Mouse (Mus musculus) mouse embryonic stem cell (cell line): ENCODE measurements around the gene Efhc1.

Source experiments
- in situ Hi-C, 2 experiments: fragments of 300-500 bp; cut with MboI; formaldehyde crosslinking; loops; 1 replicate in 1 of 2; 3 replicates in 1 of 2; pipeline ENCODE4 v1.14.3; 2019 to 2020; ENCODE audit warnings: low sequenced_read_pairs in 2 of 2, low pct_unique_long_range_greater_than_20kb in 1 of 2, mixed read lengths in 1 of 2; ENCODE audit not compliant: unreplicated experiment in 1 of 2

The Efhc1 gene

DNA sequence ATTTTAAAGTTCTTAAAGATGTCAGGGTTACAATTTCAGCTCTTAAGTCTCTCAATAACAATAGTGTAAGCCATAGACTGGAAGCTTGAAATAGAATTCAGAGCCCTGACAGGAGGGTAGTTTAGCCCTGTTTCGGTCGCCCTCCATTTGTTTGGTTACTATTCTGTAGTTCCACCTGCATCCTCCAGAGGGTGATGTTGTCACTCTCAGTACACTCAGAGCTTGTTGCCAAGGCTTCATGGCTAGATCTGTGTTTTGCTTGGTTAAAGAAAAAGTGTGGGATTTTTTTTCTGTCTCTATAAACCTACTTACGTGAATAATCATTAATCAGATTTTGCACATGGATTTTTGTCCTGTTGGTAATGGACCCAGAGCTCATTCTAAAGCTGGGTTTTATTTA, 12.4 kb upstream of the Efhc1 start:
- in situ Hi-C loops, result loop anchor here (5.0 to 25.0 kb wide), 2 partner anchors 218 to 223 kb away; no protein-coding TSS in a partner anchor

DNA sequence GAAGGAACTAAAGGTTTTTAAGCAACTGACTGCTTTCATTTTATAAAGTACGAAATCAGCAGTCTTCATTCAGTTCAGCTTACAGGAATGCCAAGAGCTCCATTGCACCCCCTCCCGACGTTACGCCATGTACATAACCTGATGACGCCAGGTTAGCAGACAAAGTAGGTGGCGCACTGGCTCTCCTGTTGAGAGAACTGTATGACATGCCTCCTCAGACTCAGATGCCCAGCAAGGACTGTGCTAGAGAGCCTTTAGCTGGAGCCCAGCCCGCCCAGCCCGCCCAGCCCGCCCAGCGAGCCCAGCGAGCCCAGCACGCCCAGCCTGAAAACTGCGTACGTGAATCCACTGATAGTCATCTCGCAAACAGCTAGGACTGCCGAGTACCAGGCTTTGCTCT, 11.3 kb upstream of the Efhc1 start:
- in situ Hi-C loops, result loop anchor here in 1 of 2 experiments (25.0 kb wide), 1 partner anchor 222 kb away; no protein-coding TSS in a partner anchor

DNA sequence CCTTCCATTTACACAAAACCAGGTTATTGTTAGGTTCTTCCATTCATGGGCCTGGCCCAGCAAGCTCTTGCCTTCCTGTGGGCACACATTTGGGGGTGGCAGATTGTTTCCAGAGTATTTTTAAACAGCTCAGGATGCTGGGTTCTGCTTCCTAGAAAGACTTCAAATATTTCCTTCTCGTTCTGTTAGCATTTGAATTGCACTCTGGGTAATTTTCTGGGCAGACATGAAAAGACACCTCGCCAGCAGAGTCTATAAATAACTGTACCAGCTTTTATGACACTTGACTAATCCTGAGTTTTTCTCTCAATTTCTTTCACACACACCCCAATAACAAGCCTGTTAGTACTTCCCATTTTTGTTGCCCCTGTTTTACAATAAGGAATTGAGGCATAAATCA, 10.1 kb upstream of the Efhc1 start:
- in situ Hi-C loops, result loop anchor here in 1 of 2 experiments (25.0 kb wide), 1 partner anchor 221 kb away; no protein-coding TSS in a partner anchor

DNA sequence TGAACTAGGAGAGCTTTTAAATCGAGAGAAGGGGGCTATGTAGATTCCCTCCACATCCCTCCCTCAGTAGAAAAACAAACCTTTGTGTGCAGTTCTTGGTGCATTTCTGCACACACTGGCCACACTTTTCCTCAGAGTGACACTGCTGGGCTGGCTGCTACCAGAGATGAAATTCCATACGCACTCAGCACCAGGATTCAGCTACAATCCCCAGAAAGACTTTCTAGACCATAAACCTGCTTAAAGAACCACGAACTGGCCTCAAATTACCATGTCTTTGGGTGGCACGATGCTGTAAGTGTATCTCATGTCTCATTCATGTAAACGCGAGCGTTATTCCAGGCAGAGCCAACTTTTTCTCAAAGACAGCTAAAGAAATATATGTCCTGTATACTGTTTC, 9.6 kb upstream of the Efhc1 start:
- in situ Hi-C loops, result loop anchor here in 1 of 2 experiments (25.0 kb wide), 1 partner anchor 220 kb away; no protein-coding TSS in a partner anchor

DNA sequence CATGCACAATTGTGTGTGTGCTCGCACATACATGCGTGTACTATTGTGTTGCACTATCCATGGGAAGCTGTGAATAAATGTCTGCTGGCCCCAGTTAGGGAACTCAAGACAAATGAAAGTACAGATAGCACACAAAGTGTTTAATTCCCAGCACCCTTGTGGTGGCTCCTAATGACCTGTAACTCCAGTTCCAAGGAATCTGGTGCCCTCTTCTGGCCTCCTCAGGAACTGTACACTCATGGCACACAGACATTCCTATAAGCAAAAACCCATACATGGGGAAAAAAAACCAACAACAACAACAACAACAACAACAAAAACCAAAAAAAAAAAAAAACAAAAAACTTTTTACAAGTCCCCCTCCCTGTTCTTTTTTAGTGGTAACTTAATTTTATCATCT, 8.4 kb upstream of the Efhc1 start:
- in situ Hi-C loops, result loop anchor here in 1 of 2 experiments (25.0 kb wide), 1 partner anchor 219 kb away; no protein-coding TSS in a partner anchor

DNA sequence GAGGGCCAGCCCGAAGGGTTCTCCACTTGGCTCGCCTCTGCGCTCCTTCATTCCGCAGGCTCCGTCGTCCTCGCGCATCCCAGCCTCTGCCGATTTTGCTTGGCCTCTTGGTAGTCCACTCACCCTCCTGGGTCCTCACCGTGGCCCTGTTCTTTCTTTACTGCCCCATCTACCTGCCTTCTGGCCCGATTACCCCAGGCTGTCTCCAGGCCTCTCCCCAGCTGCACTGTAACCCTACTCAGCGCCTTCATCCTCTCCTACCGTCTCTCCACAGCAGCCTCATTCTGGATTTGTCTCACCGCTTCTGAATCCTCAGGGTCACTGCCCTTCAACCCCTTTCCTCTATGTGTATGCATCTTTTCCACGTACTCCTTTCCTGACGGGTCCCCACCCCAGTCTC, 373 bp downstream of the Efhc1 start:
- in situ Hi-C loops, result no loop called here

DNA sequence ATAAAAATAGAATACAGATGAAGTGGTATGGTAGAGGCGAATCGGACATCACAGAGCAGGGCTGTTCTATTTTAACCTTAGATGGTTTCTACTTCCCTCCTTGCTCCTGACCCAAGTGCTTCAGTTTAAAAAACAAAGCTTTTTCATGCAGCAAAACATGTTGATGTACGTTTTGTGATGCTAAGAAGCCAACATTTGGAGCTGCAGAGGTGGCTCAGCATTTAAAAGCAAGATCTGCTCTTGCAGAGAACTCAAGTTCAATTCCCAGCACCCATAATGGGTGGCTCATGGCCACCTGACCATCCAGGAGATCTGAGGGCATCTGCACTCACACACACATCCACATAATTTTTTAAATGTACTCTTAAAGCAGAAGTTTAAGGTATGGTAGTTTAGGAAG, 3.5 kb downstream of the Efhc1 start:
- in situ Hi-C loops, result no loop called here

DNA sequence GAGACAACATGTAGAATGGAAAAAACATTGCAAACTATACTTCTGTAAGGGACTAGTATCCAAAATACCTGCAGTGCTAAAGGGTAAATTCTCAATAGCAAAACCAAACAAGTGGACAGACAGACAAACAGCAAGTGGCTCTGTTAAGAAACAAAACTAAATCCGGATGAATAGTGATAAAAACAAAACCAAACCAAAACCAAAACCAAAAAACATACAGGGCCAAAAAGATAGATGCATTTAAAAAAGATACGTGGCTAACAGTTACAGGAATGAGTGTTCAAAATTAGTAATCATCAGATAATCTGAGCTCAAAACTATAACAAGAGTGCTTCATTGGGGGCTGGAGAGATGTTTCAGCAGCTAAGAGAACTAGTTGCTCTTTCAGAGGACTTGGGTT, 18.2 kb downstream of the Efhc1 start:
- in situ Hi-C loops, result no loop called here

DNA sequence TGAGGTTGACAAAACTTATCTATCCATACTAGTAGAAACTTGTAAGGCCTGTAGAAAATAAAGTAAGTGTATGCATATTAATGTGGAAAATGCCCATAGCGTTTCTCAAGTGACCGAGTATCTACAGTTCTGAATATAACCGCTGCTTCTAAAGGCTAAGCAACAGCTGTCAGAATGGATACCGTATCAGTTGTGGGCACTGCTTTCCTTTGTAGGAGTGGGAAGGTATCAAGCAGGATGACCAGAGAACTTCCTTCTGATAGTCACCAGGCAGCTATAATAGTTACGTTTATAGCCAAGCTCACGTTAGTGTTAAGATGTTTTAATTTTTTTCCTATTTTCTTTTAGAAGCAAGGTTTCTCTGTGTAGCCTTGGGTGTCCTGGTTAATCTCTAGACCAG, 22.0 kb downstream of the Efhc1 start:
- in situ Hi-C loops, result no loop called here

DNA sequence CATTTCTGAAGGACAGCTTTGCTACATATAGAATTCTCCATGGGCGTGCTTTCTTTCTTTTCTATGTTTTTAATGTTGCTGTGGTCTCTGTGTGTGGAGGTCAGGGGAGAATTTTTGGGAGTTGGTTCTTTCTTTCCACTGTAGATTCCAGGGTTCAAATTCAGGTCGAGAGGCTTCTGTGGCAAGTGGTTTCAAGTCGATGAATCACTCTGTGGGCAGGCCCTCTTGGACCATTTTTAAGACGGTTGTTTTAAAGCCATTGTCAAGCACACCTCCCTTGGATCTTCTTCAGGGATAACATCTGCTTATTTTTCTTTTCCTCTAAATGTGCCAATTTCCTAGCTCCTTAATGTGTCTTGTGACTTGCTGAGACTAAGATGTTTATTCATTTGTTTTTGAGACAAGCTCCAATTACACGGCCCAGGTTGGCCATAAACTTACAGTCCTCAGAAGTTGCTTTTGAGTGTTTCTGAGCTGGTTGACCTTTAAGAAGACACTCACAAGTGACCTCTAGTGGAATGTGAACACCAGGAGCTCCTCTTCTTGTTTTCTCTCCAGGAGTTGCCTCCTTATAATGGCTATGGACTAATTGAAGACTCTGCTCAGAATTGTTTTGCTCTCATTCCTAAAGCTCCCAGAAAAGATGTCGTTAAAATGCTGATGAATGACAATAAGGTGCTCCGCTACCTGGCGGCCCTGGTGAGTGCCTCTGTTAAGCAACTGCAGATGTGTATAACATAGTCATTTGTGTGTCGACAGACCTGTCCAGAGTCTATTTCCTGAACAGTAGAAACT, 23.1 kb downstream of the Efhc1 start:
- in situ Hi-C loops, result no loop called here

DNA sequence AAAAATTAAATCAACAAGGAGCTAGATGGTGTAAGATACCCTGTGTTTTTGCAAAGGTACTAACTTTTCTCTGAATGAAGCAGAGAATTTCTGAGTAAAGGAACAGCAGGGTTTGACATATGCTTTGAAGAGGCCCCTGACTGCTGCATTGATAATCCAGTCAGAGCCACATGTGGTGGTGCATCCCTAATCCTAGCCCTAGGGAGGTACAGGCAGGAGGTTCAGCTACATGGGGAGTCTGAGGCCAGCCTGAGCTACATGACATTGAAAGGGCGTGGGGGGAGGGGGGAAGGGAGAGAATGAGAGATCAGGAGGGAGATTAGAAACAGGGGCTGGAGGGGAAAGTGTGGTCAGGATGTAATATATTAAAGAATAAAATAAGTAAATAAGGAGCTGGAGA, 29.1 kb downstream of the Efhc1 start:
- in situ Hi-C loops, result no loop called here

DNA sequence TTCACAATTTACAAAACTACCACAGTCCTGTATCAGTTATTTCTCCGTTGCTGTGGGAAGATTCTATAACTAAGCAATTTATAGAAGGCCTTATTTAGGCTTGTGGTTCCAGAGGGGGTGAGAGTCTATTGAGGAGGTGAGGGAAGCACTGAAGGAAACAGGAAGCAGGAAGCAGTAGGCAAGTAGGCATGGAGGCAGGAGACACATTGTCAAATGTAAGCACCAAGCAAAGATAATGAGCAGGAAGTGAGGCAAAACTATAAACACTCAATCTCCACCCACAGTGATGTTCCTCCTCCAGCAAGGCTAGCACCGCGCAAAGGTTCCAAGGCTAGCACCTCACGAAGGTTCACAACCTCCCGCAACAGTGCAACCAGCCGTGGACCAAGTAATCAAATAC, 30.3 kb downstream of the Efhc1 start:
- in situ Hi-C loops, result no loop called here

DNA sequence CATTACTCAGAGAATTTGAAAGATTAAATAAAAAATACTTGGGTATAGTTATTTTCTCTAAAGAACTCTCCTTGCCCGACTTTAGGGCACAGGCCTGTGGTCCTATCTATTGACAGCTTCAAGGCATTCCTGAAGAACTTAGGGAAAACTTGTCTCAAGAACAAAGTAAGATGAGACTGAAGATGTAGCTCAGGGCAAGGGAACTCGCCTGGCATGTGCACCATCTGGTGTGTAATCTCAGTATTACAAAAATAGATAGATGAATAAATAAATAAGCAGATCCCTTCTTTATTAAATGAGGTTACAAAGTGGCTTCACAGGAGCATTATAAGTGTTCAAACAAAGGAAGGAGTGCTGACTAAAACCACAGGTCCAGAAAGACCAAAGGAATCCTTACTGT, 32.7 kb downstream of the Efhc1 start:
- in situ Hi-C loops, result no loop called here

DNA sequence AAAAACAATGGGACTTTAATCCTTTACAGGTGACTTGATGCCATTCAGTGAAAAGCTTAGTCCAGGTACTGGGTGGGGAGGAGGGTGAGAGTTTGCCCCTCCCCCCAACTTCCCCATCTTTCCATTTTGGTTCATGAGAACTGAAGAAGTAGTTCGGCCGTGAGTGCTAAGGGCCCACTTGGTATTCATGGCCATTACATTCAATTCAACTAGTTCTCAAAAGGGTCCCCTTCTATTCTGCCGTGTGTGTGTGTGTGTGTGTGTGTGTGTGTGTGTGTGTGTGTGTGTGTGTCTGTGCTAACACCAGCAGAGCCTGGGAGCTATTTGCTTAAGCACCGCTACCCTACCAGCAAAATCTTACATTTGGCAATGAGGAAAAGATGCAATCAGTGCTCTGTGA, 33.2 kb downstream of the Efhc1 start:
- in situ Hi-C loops, result no loop called here

DNA sequence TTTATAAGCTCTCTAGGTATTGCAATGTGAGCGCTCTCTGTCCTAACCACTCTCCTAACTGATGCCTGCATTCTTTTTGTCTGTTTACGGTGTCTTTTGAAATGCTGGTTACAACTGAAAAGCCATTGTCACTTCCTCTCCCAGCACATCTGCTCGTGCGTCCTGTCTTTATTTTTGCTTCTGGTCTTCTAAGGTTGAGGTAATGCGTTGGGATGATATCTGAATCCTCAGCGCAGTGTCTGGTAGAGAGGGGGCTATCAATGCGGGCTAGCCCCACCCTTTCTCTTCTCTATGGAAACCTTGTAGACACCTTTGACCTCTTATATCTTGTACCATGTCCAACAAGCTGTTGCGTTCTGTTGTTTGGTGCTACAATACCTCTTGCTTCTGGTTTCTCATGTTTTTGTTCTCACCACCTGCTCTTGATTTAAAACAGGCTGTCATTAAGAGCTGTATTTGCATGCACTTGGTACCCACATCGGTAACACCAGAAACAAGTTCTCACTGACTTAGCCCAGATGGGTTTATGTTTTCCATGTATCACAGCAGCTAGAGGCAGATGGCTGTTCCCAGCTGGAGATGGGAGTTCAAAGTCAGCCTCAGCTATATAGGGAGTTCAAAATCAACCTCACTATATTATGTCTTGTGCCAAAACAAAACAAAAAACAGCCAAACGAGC, 35.1 kb downstream of the Efhc1 start:
- in situ Hi-C loops, result no loop called here

DNA sequence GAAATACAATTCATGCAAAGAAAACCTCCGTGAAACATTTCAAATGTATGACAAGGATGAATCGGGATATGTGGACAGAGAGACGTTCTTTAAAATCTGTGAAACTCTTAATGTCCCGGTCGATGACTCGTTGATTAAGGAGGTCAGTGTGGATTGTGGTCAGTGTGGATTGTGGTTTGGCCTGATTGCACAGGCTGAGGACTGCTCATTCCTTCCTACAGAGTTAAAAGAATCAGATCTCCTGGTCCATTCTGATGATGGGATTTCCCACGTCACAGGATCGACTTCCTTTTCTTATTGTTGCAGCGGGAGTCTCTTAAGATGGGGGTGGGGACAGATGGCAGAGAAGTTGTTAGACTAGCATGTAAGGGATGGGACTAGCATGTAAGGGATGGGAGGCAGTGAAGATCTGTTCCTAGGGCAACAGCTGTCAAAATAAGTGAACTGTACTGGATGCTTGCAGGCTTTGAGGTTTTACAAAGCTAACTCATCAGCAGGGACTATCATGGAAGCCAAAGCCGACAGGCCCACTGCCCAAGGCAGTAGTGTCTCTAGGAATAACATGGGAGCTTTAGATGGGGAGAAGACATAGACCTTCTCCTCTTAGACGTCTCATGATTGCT, 38.1 kb downstream of the Efhc1 start:
- in situ Hi-C loops, result no loop called here

DNA sequence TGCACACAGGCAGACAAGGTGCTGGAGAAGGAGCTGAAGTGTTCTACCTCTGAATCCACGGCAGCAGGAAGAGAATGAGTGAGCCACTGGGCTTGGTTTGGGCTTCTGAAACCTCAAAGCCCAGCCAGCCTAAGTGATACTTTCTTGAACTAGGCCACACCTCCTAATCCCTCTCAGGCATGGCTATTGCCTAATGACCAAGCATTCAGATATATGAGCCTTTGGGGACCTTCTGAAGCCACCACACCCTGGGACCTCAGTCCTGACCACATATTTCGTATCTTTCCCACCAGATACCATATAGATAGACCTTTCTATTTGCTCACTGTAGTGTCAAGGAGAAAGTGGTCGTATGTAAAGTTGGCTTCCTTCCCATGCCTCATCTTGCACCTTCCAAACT, 42.3 kb downstream of the Efhc1 start:
- in situ Hi-C loops, result no loop called here

DNA sequence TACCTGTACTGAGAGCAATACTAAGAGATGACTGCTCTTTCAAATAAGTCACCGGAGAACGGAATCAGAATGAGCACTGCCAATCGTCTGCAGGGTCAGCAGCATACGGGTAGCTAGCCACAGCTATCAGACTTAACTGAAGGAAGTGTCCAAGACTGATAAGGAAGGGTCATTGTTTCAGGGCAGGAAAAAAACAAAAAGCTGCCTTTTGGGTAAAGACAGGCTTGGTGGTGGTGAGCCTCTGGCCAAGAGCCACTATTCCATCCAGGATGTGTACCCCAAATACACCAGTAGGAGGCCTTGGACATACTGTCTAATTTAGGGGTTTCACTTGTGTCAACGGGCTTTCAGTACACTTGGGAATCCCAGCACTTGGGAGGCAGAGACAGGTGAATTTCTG, 42.9 kb downstream of the Efhc1 start:
- in situ Hi-C loops, result no loop called here

DNA sequence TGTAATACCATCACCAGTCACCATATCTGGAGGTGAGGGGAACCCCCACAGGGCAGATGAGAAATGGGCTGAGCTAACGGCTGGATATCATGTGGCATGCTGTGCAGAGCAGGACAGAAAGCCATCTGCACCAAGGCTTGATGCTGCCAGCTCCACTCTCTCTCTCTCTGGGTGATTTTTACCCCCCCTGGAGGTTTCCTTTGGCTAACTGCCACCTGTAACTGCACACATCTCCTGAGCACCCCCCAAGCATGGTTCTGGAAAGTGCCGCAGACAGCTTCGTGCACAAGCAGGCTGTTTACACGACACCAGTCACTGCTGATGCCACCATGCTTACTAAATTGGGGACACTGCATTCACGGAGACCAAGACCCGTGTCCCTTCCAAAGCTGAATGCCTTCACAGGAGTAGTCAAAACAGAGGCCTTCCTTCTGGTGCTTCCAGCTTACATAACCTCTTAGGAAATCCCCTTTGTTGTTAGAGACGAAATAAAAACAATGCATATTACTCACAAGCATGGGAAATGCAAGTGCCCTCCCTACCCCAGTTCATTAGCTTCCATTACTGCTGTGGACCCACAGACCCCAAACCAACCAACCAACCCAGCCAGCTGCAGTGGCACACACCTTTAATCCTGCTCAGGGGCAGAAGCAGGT, 44.0 kb downstream of the Efhc1 start:
- in situ Hi-C loops, result no loop called here
